Mouse (Mus musculus): ENCODE measurements around the gene Gmds.

Gene Gmds

DNA sequence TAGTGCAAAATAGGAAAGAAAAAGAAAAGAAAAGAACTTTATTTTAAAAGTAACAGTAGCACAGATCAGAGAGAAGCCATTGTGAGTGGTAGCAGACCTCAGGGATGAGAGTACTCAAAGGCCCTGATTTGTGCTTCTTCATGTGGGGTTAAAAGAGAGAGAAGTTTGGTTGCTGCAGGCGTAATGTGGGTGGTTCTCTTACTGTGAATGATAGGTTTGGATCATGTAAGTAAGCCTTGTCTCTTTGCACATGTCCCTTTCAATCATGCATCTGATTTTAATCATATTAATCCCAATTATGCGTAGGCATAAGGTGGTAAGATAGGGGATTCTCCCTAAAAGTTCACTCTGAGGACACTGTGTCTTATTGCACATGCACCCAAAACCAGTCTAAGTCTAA is 556.5 kb downstream of the Gmds start:
- DNase-seq (ENCODE audit: low spot score): no peak

GRCm38 (mm10) chr13:31780299-31780698 is 558.2 kb downstream of the Gmds start:
- DNase-seq (ENCODE audit: low spot score): no peak

DNA sequence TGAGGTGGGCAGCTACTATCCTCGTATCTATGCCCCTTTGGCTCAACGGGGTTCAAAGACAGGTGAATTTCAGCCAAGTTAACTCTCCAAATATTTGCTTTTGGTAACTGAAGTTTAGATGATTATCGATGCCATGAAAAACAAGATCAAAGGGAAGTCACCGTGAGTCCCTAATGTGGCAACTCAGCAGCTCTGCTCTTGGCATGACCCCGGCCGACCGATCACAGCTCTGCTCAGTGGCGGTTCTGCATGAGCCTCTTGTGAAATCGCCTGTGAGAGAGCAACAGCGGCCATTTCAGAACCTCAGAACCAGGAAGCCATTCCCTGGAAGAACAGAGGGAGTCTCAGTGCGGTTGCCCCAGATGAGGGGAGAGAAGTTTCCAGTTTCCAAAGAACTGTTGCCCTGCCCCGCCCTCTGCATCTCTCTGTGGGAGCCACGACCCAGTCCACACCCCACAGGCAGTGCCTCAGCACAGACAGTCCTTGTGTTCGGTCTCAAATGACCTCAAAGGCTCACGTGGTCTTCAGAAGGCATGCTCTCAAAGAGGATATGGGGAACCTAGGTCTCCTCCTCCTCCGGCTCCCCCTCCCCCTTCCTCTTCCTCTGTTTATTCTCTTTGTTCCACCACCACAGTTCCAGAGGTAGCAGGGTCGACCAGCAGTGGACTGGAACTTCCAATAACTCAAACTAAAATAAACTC is 559.1 kb downstream of the Gmds start:
- no peak for DNase-seq (ENCODE audit: low spot score)

GRCm38 (mm10) chr13:31775762-31776161 is 562.8 kb downstream of the Gmds start:
- DNase-seq (ENCODE audit: low spot score): no peak

DNA sequence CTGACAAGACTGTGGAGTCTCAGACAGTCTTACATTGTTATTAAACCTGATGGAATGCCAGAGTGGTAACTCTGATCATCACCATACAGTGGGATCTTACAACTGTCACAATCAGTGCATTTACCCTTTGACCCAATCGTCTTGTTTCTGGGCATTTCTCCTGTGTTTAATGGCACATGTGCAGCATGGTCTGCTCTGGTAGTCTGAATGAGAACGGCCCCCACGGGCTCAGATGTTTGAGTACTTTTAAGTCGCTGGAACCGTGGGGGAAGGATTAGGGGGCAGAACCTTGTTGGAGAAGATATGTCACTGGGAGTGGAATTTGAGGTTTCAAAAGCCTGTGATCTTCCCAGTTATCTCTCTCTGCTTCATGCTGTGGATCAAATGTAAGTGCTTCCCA is 565.7 kb downstream of the Gmds start:
- no peak for DNase-seq (ENCODE audit: low spot score)
